Mouse (Mus musculus): ENCODE measurements at regions not wholly inside any gene's neighbourhood (a gene's known extent, or its start where the extent isn't known, plus 50 kb on each side); places are given as distances from the start of the nearest gene placed in this dataset.

DNA sequence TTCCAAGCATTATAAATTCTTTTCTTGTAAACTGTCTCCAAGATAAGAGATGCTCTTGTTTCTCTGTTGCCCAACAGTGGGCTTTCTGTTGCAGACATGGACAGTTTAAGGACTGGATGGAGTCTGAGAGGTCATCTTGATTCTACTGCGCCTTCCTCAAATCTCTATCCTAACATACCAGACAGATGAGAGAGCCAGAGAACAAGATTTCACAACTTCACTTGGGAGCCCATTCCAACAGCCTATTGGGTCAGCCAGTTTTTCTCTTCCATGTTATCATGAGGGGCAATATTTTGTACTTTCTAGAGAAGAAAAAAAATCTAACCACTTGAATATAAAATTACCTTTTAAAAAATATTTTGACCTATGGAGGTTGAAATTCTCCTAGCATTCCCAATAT is 116.8 kb downstream of the Cox18 start:
- TF ChIP-seq POLR2A (IDR thresholded peaks at IDR 0.05; ENCODE audit: borderline replicate concordance, extremely low read depth, low read depth, low read length) (no peak), CTCF (IDR thresholded peaks at IDR 0.05; ENCODE audit: insufficient read depth, low read length) (no peak)
